Mouse (Mus musculus) myocyte (in vitro differentiated cells): ENCODE data around the gene Gm3005.
"Not testable (repeated sequence)": the region's sequence is repeated elsewhere in the genome, so short reads cannot be mapped to it uniquely, and the experiment has no call there.

Source experiments
- MYOD1 ChIP-seq, 3 experiments: IDR thresholded peaks; one replicate each; pipeline ENCODE4 v1.6.1; 2011; ENCODE audit warnings: control low read depth in 2 of 3, low read depth in 2 of 3, mild to moderate bottlenecking in 2 of 3, moderate library complexity in 1 of 3; ENCODE audit not compliant: insufficient read length in 2 of 3, control insufficient read depth in 1 of 3
- POLR2A ChIP-seq: IDR thresholded peaks from one replicate; pipeline ENCODE4 v1.6.1; 2011; ENCODE audit warnings: low read depth, mild to moderate bottlenecking, control low read depth, moderate library complexity; ENCODE audit not compliant: insufficient read length
- POLR2AphosphoS2 ChIP-seq: IDR thresholded peaks from one replicate; pipeline ENCODE4 v1.6.1; 2011; ENCODE audit warnings: low read depth, control low read depth; ENCODE audit not compliant: insufficient read length
- SRF ChIP-seq: IDR thresholded peaks from one replicate; pipeline ENCODE4 v1.6.1; 2011; ENCODE audit warnings: low read depth; ENCODE audit not compliant: control insufficient read depth, insufficient read length
- USF1 ChIP-seq: IDR thresholded peaks from one replicate; pipeline ENCODE4 v1.6.1; 2011; ENCODE audit warnings: low read depth, mild to moderate bottlenecking, control low read depth, moderate library complexity

- not testable (repeated sequence) for TF ChIP-seq POLR2A; MYOD1 (IDR thresholded peaks at IDR 0.05; ENCODE audit: control insufficient read depth in 1 of 3, insufficient read length in 2 of 3, low read depth in 2 of 3); USF1; SRF; POLR2AphosphoS2
Observed at GRCm38 (mm10) chr14:3412314-3412713, 15.6 kb upstream of the Gm3005 start, which contains the start of gene Gm10409.
